Comparison of ENCODE assay signal across 7 mouse cellular contexts in genomic region chr9:70657013-70657967, GRCm38 (mm10). TPM values are rescaled to one million over a fixed set of nuclear protein-coding genes. Genes with fewer than 3 reads are reported as not detected.
DNase-seq lines count a peak whose midpoint lies in the region; ATAC-seq lines count a peak whose summit lies in the region.

Mindy2 (minus strand) TSS chr9:70657174.

- 3% methylated on average over 67 of the region's 67 CpGs for WGBS in embryonic facial prominence, embryonic 10.5 days
- WGBS in limb, embryonic 10.5 days, result 2% methylated on average over 63 of the region's 67 CpGs
- 2% methylated on average over 67 of the region's 67 CpGs for WGBS in midbrain, embryonic 13.5 days

- H3K4me2 ChIP-seq in midbrain, embryonic 13.5 days (replicated peaks), result peak within 1 kb of the TSS; percentile 71

- peaks cover 3% of the 10 kb centered on the region; the same call in 1 of the 2 replicates for H3K27me3 ChIP-seq in embryonic facial prominence, embryonic 10.5 days (replicated peaks; ENCODE audit: low read depth, poor library complexity, severe bottlenecking)
- H3K27me3 ChIP-seq in limb, embryonic 10.5 days (ENCODE audit: low read depth, poor library complexity, severe bottlenecking), result peaks cover 14% of the 10 kb centered on the region; the same call in 1 of the 2 replicates
- H3K27me3 ChIP-seq in midbrain, embryonic 13.5 days, result no peaks in the 10 kb centered on the region

- peak within 1 kb of the TSS; percentile 90 for H3K4me3 ChIP-seq in embryonic facial prominence, embryonic 10.5 days
- H3K4me3 ChIP-seq in limb, embryonic 10.5 days, result peak within 1 kb of the TSS; percentile 74
- H3K4me3 ChIP-seq in midbrain, embryonic 13.5 days (replicated peaks), result peak within 1 kb of the TSS; percentile 96

- peak; percentile 95 for ATAC-seq in granulocyte monocyte progenitor cell, adult 5-6 weeks (replicated peaks; ENCODE audit: poor library complexity, severe bottlenecking)
- ATAC-seq in midbrain, embryonic 13.5 days, result peak; percentile 97

- peaks cover 18% of the 10 kb centered on the region for H3K4me1 ChIP-seq in embryonic facial prominence, embryonic 10.5 days
- H3K4me1 ChIP-seq in limb, embryonic 10.5 days, result peaks cover 13% of the 10 kb centered on the region
- H3K4me1 ChIP-seq in midbrain, embryonic 13.5 days (replicated peaks), result peaks cover 39% of the 10 kb centered on the region

- H3K36me3 ChIP-seq in embryonic facial prominence, embryonic 10.5 days (replicated peaks), result no peaks in the 10 kb centered on the region
- H3K36me3 ChIP-seq in limb, embryonic 10.5 days, result no peaks in the 10 kb centered on the region
- H3K36me3 ChIP-seq in midbrain, embryonic 13.5 days, result no peaks in the 10 kb centered on the region

- peak within 1 kb of the TSS; percentile 88 for H3K27ac ChIP-seq in embryonic facial prominence, embryonic 10.5 days (replicated peaks)
- H3K27ac ChIP-seq in limb, embryonic 10.5 days, result peak within 1 kb of the TSS; percentile 86
- H3K27ac ChIP-seq in midbrain, embryonic 13.5 days, result peak within 1 kb of the TSS; percentile 96

- peak; percentile 99 for DNase-seq in adrenal gland, postnatal 10 days
- DNase-seq in embryonic facial prominence, embryonic 10.5 days (ENCODE audit: low spot score), result peak; percentile 96
- peak; percentile 96 for DNase-seq in kidney, adult 11 months
- DNase-seq in limb, embryonic 10.5 days (ENCODE audit: low spot score), result peak; percentile 98
- DNase-seq in spleen, adult 12 weeks (ENCODE audit: low spot score), result peak; percentile 98

- no peaks in the 10 kb centered on the region for H3K9me3 ChIP-seq in embryonic facial prominence, embryonic 10.5 days
- no peaks in the 10 kb centered on the region for H3K9me3 ChIP-seq in limb, embryonic 10.5 days (replicated peaks)
- H3K9me3 ChIP-seq in midbrain, embryonic 13.5 days, result no peaks in the 10 kb centered on the region

- peak within 1 kb of the TSS; percentile 96 for H3K9ac ChIP-seq in midbrain, embryonic 13.5 days (replicated peaks)

RNA-seq across cellular contexts. Expression of gene Mindy2, which starts in this region (rescaled TPM):
- 10 to 100 TPM; 17.5 to 21.2 TPM for total RNA-seq in adrenal gland, postnatal 10 days (2021)
- 3.3 and 4.0 TPM in 2 replicates for polyA plus RNA-seq in embryonic facial prominence, embryonic 10.5 days (2016; fragmentation: Nextera tagmentation; extraction: Ambion mirVana)
- 11.8 and 12.5 TPM in 2 replicates for total RNA-seq in granulocyte monocyte progenitor cell, adult 5-6 weeks (2014; fragmentation: Nextera tagmentation)
- 9.0 and 10.1 TPM in 2 replicates for total RNA-seq in granulocyte monocyte progenitor cell, adult 5-6 weeks (2017)
- 1.5 and 3.0 TPM in 2 replicates for polyA plus RNA-seq in limb, embryonic 10.5 days (2016; fragmentation: Nextera tagmentation; extraction: Ambion mirVana)
- polyA plus RNA-seq in midbrain, embryonic 13.5 days (2015; fragmentation: Nextera tagmentation; extraction: Ambion mirVana), result 15.9 and 19.0 TPM in 2 replicates

Comparison
In these comparisons a context has a peak if more than half of its experiments do, and no peak if none do; other contexts are left out.
1. Peak in every context shown above with its lines: DNase-seq, ATAC-seq, H3K4me3 ChIP-seq and H3K27ac ChIP-seq.